Mouse (Mus musculus) lung, postnatal 36 days (tissue): ENCODE data around the gene Eif3f.

Source experiments
- DNase-seq: peaks from one replicate; pipeline ENCODE4 v3.0.0; 2022; ENCODE audit warnings: mixed read lengths

Eif3f gene

DNA sequence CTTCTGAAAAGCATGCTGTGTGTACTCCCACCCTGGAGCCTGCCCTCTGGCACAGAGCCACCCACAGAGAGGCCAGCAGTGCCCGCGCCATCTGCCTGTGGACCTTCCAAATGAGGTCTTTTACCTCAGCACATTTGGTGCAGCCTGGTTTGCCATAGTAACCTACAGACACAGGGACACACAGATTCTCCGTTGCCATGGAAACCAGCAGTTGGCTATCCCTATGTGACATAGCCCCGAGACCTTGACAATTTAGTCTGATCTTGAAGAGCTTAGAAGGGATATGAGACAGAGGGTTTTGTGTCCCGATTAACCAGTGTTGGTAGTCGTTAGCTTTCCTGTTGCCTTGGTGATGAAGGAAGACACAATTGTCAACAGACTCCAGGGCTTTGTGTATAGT is 38.1 kb downstream of the Eif3f start:
- no peak for DNase-seq

DNA sequence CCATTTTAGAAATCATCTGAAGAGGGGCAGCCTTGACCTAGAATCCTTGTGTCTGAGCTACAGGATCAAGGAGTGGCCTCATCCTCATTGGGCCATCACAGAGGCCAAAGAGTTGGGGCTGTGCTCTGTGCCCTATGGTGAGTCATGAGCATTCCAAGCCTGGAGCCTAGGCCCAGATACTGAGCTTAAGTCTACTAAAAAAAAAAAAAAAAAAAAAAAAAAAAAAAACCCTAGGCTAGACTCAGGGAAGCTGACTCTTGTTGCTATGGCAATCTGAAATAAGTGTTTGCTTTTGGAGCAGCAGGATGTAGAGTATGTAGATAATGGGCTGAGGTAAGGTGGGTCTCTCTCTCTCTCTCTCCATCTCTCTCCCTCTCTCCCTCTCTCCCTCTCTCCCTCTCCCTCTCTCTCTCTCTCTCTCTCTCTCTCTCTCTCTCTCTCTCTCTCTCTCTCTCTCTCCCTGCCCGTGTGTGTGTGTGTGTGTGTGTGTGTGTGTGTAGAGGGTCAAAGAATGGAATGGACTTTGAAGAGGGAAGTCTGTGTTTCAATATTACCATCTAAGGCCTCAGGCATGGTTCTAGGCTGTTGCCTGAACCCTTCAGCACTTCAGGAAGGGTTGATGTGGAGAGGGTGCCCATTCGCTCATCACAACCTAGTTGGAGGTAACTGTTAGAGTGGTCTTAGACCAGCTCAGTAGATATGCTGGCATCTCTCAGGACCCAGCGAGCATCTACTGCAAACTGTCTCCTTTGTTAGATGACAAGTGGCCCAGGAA is 51.9 kb downstream of the Eif3f start:
- no peak for DNase-seq

DNA sequence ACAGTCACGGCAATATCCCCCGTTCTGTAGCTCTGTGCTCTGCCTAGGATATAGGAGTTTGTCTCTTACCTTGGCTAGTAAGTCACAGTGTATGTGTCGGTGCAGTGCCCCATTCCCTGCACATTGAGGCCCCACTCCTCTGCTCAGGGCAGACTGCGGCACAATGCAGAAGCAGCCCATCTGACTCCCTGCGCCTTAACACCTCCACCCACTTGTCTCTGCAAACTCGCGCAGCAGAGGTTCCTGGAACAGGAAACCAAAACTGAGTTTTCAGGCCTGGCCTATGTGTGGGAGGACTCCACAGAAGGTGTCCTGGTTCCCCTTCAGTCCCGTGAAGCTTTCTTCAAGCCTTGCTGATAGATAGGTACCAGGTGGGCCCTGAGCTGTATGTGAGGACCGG is 57.0 kb downstream of the Eif3f start:
- no peak for DNase-seq
